Mouse (Mus musculus) layer of hippocampus, adult 8-10 months (tissue): ENCODE measurements at regions not wholly inside any gene's neighbourhood (a gene's known extent, or its start where the extent isn't known, plus 50 kb on each side); places are given as distances from the start of the nearest gene placed in this dataset.

Experiments
- DNase-seq, 2 experiments: peaks; one replicate each; pipeline ENCODE4 v3.0.0; 2022; ENCODE audit warnings: low spot score in 2 of 2

DNA sequence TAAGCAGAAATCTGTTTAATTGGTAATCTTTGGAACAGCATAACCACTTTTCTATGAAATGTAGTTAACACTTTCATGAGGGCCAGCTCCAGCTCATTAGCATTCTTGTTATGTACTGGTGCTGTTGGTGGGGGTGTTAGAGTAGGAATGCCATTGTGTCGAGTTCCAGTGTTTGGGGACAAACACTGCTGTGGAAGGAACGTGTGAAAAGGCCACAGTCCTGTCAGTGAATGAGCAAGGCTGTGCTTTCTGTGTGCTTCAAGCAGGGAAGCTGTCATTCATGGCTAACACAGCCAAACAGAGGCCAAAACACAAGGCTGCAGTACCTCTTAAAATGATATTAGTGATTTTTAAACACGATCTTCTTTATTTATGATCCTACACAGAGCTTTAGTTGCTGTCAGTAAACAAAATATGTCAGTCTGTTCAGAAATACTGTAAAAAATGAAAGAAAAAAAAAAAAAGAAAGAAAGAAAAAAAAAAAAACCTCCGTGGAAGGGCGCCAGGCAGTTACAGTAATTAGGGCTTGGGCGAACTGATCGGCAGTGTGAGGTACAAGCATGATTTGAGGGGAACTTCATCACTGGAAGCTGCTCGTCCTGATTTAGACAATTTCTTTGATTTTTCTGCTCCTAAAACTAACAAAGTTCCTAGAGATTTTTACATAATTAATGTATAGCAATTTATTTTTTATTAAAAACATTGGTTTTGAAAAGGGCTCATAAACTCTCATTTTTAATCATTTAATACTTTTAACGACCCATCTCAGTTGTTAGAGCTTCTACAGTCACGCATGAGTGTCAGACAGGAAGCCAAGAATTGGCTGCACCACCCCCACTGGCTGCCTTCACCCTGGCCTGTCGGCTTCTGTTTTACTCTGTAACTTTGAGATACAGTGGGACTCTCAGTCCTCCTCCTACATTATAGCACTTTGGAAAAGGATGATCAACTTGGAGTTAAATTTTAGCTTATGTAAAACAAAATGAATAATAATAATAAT, 80.8 kb upstream of the Dnajc24 start:
- DNase-seq, result no peak

DNA sequence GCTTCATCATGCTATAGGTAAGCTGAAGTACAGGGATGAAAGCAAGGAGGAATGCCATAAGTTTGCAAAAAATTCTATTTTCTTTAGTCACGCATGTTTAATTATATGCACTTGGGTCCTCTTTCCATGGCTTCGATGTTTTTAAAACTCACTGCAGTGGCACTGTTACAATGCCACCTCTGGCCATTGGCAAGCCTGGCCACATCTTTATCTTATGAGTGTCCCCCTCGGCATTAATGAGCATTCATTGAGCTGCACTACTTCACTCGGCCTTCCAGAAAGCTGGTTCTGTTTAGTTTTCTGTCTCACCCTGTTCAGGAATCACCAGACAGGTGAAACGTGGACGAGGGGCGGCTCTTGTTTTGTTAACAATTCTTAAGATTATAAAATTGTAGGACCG, 79.7 kb upstream of the Dnajc24 start:
- no peak for DNase-seq

DNA sequence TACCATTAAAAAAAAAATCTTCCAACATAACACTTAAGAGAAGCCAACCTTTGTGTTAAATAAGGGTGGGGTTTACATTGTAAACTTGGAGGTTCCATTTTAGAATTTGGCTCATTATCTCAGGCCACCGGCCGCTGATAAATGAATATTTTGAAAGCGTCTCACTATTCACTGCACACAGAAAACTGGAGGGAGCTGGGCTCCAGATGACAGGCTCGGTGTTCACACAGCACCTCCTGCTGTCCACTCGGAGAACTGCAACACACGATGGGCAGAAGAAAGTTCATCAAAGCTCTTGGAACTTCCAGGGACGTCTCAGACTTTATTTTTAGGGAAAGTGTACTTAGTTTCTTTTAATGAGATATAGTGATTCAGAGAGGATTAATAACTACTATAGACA, 78.6 kb upstream of the Dnajc24 start:
- peak; percentile 28 to 83 for DNase-seq

DNA sequence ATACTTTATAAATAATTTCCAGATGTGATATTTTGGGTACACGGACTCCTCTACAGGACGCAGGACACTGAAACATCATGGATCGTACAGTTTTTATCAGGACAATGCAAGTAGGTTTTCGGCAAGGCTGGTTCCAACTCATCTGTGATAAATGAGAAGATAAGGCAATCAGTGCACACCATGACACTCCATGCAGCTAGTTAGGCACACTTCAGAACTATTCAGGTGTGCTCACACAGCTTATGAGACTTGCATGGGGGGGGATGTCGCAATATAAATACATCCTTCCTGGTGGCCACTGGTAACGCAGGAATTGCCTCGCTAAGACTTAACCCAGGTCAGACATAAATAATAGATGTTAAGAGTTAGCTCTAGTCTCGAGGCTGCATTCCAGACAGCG, 77.3 kb upstream of the Dnajc24 start:
- DNase-seq, result no peak

DNA sequence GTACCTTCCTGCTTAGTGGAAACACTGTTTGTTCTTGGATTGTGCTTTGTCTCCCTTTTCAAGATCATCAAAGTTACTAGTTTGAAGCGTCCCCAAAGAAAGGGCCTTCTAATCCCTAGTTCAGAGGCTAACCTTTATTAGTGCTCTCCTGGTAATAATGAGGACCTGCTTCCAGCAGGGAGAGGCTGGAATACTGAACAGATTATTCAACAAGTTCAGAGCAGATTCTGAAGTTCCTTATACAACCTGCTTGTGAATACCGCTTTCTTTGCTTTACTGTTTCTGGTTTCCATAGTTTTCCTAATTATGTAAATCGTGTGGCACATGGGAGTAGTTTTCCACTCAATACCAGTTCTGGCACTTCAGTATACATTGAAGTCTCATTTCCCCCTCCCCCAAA, 75.2 kb upstream of the Dnajc24 start:
- no peak for DNase-seq

DNA sequence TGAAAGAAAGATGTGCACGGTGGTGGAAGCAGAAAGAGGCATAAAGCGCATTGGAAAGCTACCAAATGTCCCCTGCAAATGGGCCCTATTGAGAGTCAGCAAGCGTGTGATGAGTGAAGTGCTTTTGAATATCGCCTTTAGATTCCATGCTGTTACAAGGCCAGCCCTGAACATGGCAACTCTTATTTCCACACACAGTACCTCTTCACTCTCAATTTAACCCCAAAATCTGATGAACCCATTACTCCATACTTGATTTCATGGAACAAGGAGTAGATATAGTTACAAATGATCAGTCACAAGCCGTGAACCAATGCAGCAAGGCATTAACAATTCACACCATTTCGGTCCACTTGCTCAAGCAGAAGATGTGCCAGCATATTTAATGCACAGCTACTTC, 71.1 kb upstream of the Dnajc24 start:
- no peak for DNase-seq

DNA sequence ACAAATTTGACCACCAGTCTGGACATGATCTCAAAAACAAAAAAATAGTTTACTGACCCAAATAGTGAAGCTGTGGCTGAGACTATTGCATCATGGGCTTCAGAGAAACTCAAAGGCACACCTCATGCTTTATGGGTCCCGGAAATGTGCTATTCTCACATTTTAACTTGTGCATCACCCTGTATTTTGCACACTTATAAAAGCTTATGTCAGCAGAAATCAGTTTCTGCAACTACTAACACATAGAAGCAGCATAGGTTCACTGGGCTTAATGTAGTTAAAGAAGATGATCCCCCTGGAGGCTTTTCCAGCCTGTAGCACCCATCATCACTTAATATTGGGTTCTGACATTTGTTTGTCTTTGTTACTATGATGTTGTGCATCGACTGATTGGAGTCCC, 61.0 kb upstream of the Dnajc24 start:
- no peak for DNase-seq
